Mouse (Mus musculus) olfactory bulb, adult 2 months (tissue): ENCODE data around the gene Ecm2.

Source experiments
- CTCF ChIP-seq: fragments of 200-500 bp; IDR thresholded peaks from 2 replicates; pipeline ENCODE4 v1.5.1; 2012; ENCODE audit warnings: low read depth, mild to moderate bottlenecking, low read length, moderate library complexity; ENCODE audit not compliant: insufficient read depth
- POLR2A ChIP-seq: fragments of 200-500 bp; IDR thresholded peaks from 2 replicates; pipeline ENCODE4 v1.6.1; 2012; ENCODE audit warnings: mild to moderate bottlenecking, low read depth, low read length, moderate library complexity; ENCODE audit not compliant: insufficient read depth

GRCm38 (mm10) chr13:49545646-49546045, 41.0 kb downstream of the Ecm2 start:
- TF ChIP-seq CTCF (no peak), POLR2A (no peak)
